In the genomic region with DNA sequence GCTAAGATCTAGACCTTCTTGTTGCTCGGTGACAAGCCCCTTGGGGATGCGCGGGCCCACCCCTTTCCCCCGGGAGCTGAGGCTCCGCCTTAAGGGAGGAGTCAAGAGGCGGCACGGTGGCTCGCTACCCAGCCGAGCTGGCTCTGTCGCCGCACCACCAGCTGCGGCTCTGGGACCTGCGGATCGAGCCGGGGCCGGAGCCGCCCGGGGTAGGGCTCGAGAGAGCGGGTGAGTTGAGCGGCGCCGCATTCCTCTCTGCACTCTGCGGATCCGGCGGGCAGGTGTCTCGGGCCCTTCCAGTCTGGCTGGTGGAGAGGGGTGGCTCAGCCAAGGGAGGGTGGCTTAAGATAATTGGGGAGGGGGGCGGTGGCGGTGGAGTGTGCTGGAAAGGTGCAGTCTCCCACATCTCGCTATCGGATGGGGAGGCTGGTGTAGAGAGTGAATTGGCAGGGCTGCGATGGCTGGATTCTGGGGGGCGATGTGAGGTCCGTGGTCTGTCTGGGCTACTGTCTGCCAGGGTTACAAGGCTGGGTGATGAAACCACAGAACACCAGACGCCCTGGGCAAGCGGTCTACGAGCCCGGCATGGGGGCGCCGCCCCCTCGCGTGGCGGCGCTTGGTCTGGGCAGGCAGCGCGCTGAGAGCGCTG, we compare ENCODE assay signal across 9 mouse cellular contexts. TPM values are rescaled to one million over a fixed set of nuclear protein-coding genes. Genes with fewer than 3 reads are reported as not detected.
DNase-seq lines count a peak whose midpoint lies in the region; ATAC-seq lines count a peak whose summit lies in the region.
"Had no signal": no experiment of that assay in that cellular context is flagged by ENCODE, and none has a peak within 500 bp of the region (broad histone marks: within the 10 kb centered on the region; RNA-seq: fewer than 3 reads in every experiment).

No protein-coding gene starts in this region.

- peak overlapping the region; percentile 52 for H3K4me3 ChIP-seq in forebrain, embryonic 12.5 days (replicated peaks)
- H3K4me3 ChIP-seq in neural tube, embryonic 14.5 days (ENCODE audit: low read depth, low read length) = peak overlapping the region; percentile 62

- peaks cover 38% of the 10 kb centered on the region for H3K4me1 ChIP-seq in forebrain, embryonic 12.5 days
- H3K4me1 ChIP-seq in neural tube, embryonic 14.5 days (ENCODE audit: control insufficient read depth, insufficient read depth, low read length) = peaks cover 9% of the 10 kb centered on the region; the same call in 1 of the 2 replicates

- peak; percentile 9 for DNase-seq in urinary bladder, postnatal 25 days (ENCODE audit: low spot score)
- no peak for DNase-seq in urinary bladder, adult 18-20 months (ENCODE audit: low spot score in 2 of 2)
- peak; percentile 64 to 66 for DNase-seq in heart, postnatal 36 days
- DNase-seq in layer of hippocampus, adult 18-20 months (ENCODE audit: low spot score in 2 of 2) = peak; percentile 68 to 82
- peak; percentile 69 for DNase-seq in lung, adult 18-20 months
- DNase-seq in thymus, adult 18-20 months = peak; percentile 78 to 85

- under 1% methylated on average over 47 of the region's 47 CpGs for WGBS in forebrain, embryonic 12.5 days
- 1% methylated on average over 47 of the region's 47 CpGs for WGBS in neural tube, embryonic 14.5 days

- H3K4me2 ChIP-seq in forebrain, embryonic 12.5 days = peak overlapping the region; percentile 99
- H3K4me2 ChIP-seq in neural tube, embryonic 14.5 days (ENCODE audit: low read depth, low read length) = peak overlapping the region; percentile 97

- H3K9ac ChIP-seq in forebrain, embryonic 12.5 days = peak overlapping the region; percentile 57
- H3K9ac ChIP-seq in neural tube, embryonic 14.5 days (replicated peaks; ENCODE audit: low read depth, low read length) = peak overlapping the region; percentile 77

- no peaks in the 10 kb centered on the region for H3K36me3 ChIP-seq in forebrain, embryonic 12.5 days (replicated peaks)
- H3K36me3 ChIP-seq in neural tube, embryonic 14.5 days (ENCODE audit: control insufficient read depth, insufficient read depth, low read length) = no peaks in the 10 kb centered on the region

- H3K27me3 ChIP-seq in forebrain, embryonic 12.5 days = peaks cover 62% of the 10 kb centered on the region
- H3K27me3 ChIP-seq in neural tube, embryonic 14.5 days (ENCODE audit: control insufficient read depth, insufficient read depth, low read length) = peaks cover 4% of the 10 kb centered on the region

- H3K27ac ChIP-seq in forebrain, embryonic 12.5 days = no peak overlapping the region
- peak overlapping the region; percentile 63 for H3K27ac ChIP-seq in neural tube, embryonic 14.5 days (ENCODE audit: low read depth, low read length)

- H3K9me3 ChIP-seq in forebrain, embryonic 12.5 days = no peaks in the 10 kb centered on the region
- H3K9me3 ChIP-seq in neural tube, embryonic 14.5 days (ENCODE audit: control insufficient read depth, low read length) = no peaks in the 10 kb centered on the region

- ATAC-seq in forebrain, embryonic 12.5 days (ENCODE audit: low FRiP score) = peak; percentile 87
- peak; percentile 85 for ATAC-seq in neural tube, embryonic 14.5 days (ENCODE audit: low read depth)
- ATAC-seq: Patski had no signal

- intact Hi-C loops in heart, postnatal 36 days (cut with DNase I) = loop anchor here (5.0 kb wide), 1 partner anchor 35 kb away; no protein-coding TSS in a partner anchor

RNA-seq across cellular contexts. Expression of a gene that starts 1.9 kb away (rescaled TPM):
- polyA plus RNA-seq in forebrain, embryonic 12.5 days (2016; fragmentation: Nextera tagmentation; extraction: Ambion mirVana) = 2.9 and 3.2 TPM in 2 replicates
- total RNA-seq in heart, postnatal 36 days (2021) = 10 to 100 TPM; 11.3 to 13.4 TPM
- total RNA-seq in layer of hippocampus, adult 18-20 months (2021) = 100 to 1,000 TPM; 141 to 144 TPM
- polyA plus RNA-seq in neural tube, embryonic 14.5 days (2014; fragmentation: Nextera tagmentation; extraction: Ambion mirVana) = 18.2 and 28.1 TPM in 2 replicates

RNA-seq across cellular contexts. Expression of a gene that starts 42.5 kb away (rescaled TPM):
- 20.3 and 22.6 TPM in 2 replicates for polyA plus RNA-seq in forebrain, embryonic 12.5 days (2016; fragmentation: Nextera tagmentation; extraction: Ambion mirVana)
- 1 to 10 TPM; 6.1 to 7.3 TPM for total RNA-seq in heart, postnatal 36 days (2021)
- 10 to 100 TPM; 10.3 to 12.7 TPM for total RNA-seq in layer of hippocampus, adult 18-20 months (2021)
- 12.9 TPM in 2 replicates for polyA plus RNA-seq in neural tube, embryonic 14.5 days (2014; fragmentation: Nextera tagmentation; extraction: Ambion mirVana)

RNA-seq across cellular contexts. Expression of a gene that starts 56.6 kb away (rescaled TPM):
- polyA plus RNA-seq in forebrain, embryonic 12.5 days (2016; fragmentation: Nextera tagmentation; extraction: Ambion mirVana) = 3.8 and 4.3 TPM in 2 replicates
- total RNA-seq in heart, postnatal 36 days (2021) = not detected
- 10 to 100 TPM; 71.2 to 76.5 TPM for total RNA-seq in layer of hippocampus, adult 18-20 months (2021)
- polyA plus RNA-seq in neural tube, embryonic 14.5 days (2014; fragmentation: Nextera tagmentation; extraction: Ambion mirVana) = 9.2 and 10.7 TPM in 2 replicates
- polyA plus RNA-seq: Patski had no signal

Comparison
In these comparisons a context has a peak if more than half of its experiments do, and no peak if none do; other contexts are left out.
1. DNase-seq: peak in urinary bladder, postnatal 25 days (single experiment), heart, postnatal 36 days (2 of 2), layer of hippocampus, adult 18-20 months (2 of 2), lung, adult 18-20 months (2 of 2) and thymus, adult 18-20 months (2 of 2); none in urinary bladder, adult 18-20 months (0 of 2).
2. RNA of a gene that starts 1.9 kb away (total RNA-seq): 141 to 144 TPM in layer of hippocampus, adult 18-20 months; 11.3 to 13.4 TPM in heart, postnatal 36 days; every median in the first group is over 4 times any median in the second.
3. RNA of a gene that starts 56.6 kb away (total RNA-seq): 71.2 to 76.5 TPM in layer of hippocampus, adult 18-20 months; not detected in heart, postnatal 36 days; every median in the first group is over 10 times any median in the second.